Mouse (Mus musculus): ENCODE measurements around the gene Ankrd33b.

GRCm38 (mm10) chr15:31261094-31261493, 106.4 kb downstream of the Ankrd33b start:
- no peak for TF ChIP-seq POLR2A (IDR thresholded peaks at IDR 0.05; ENCODE audit: low read depth, low read length)
- no peak for TF ChIP-seq CTCF (IDR thresholded peaks at IDR 0.05; ENCODE audit: extremely low read depth, insufficient read length, insufficient replicate concordance, low read depth, low read length)

All from small intestine, adult 2 months (tissue).